Comparison of ENCODE assay signal across 8 mouse cellular contexts in genomic region chr10:117710604-117711141, GRCm38 (mm10). TPM values are rescaled to one million over a fixed set of nuclear protein-coding genes. Genes with fewer than 3 reads are reported as not detected.
DNase-seq lines count a peak whose midpoint lies in the region; ATAC-seq and TF ChIP-seq lines count a peak whose summit lies in the region.

Gene Mdm2 (minus strand): TSS chr10:117710758.

- peak; percentile 85 for DNase-seq in ES-E14 (ENCODE audit: low read depth, low spot score)
- DNase-seq in cerebellum, adult 18-20 months = peak; percentile 95 to 99
- DNase-seq in forebrain, postnatal 0 days = peak; percentile 98
- peak; percentile 99 for DNase-seq in heart, postnatal 4 days
- DNase-seq in layer of hippocampus, adult 8-10 months (ENCODE audit: low spot score in 2 of 2) = peak; percentile 87 to 97
- DNase-seq in ovary, adult 18-20 months (ENCODE audit: low spot score) = peak; percentile 87
- peak; percentile 97 for DNase-seq in thymus, postnatal 0 days (ENCODE audit: low spot score)

- H3K9me3 ChIP-seq in ES-E14 (ENCODE audit: control insufficient read depth, insufficient read depth, low read depth, low read length) = no peaks in the 10 kb centered on the region
- H3K9me3 ChIP-seq in forebrain, postnatal 0 days (ENCODE audit: low read length) = no peaks in the 10 kb centered on the region
- H3K9me3 ChIP-seq in lung, embryonic 15.5 days = no peaks in the 10 kb centered on the region

- H3K36me3 ChIP-seq in ES-E14 (ENCODE audit: control insufficient read depth, insufficient read depth, low read length, poor library complexity, severe bottlenecking) = peaks cover 8% of the 10 kb centered on the region
- peaks cover 13% of the 10 kb centered on the region for H3K36me3 ChIP-seq in forebrain, postnatal 0 days (ENCODE audit: insufficient read depth)
- peaks cover 19% of the 10 kb centered on the region for H3K36me3 ChIP-seq in lung, embryonic 15.5 days

- peak within 1 kb of the TSS; percentile 65 for H3K4me2 ChIP-seq in forebrain, postnatal 0 days (ENCODE audit: low read depth)
- peak within 1 kb of the TSS; percentile 67 for H3K4me2 ChIP-seq in lung, embryonic 15.5 days

- peak; percentile 83 for TF ChIP-seq CTCF in forebrain, postnatal 0 days (IDR thresholded peaks at IDR 0.05; ENCODE audit: low read depth)

- in situ Hi-C loops in ES-E14 (cut with MboI; ENCODE audit: low sequenced_read_pairs in 2 of 2, unreplicated experiment in 2 of 2) = no loop called here

- peak within 1 kb of the TSS; percentile 98 for H3K27ac ChIP-seq in ES-E14 (ENCODE audit: insufficient read depth, low read depth, low read length, poor library complexity, severe bottlenecking)
- H3K27ac ChIP-seq in forebrain, postnatal 0 days (ENCODE audit: low read depth, low read length) = peak within 1 kb of the TSS; percentile 100
- peak within 1 kb of the TSS; percentile 95 for H3K27ac ChIP-seq in lung, embryonic 15.5 days

- peaks cover 0 to 7% of the 10 kb centered on the region in 2 experiments; a peak in 2 of 4 replicates for H3K4me1 ChIP-seq in ES-E14 (ENCODE audit: control insufficient read depth in 2 of 2, insufficient read depth in 2 of 2, low read length in 2 of 2, poor library complexity in 1 of 2)
- peaks cover 15% of the 10 kb centered on the region for H3K4me1 ChIP-seq in forebrain, postnatal 0 days (ENCODE audit: insufficient read depth)
- peaks cover 15% of the 10 kb centered on the region for H3K4me1 ChIP-seq in lung, embryonic 15.5 days

- peak within 1 kb of the TSS; percentile 99 for H3K9ac ChIP-seq in ES-E14 (ENCODE audit: insufficient read depth, low read depth, low read length, poor library complexity, severe bottlenecking)
- peak within 1 kb of the TSS; percentile 100 for H3K9ac ChIP-seq in forebrain, postnatal 0 days
- H3K9ac ChIP-seq in lung, embryonic 15.5 days = peak within 1 kb of the TSS; percentile 99

- peak; percentile 97 for ATAC-seq in forebrain, postnatal 0 days
- peak; percentile 93 for ATAC-seq in lung, embryonic 15.5 days (ENCODE audit: borderline replicate concordance, extremely low read depth, low FRiP score, low TSS enrichment)

- peak within 1 kb of the TSS; percentile 77 to 98 for H3K4me3 ChIP-seq in ES-E14 (ENCODE audit: insufficient read depth in 1 of 2, low read depth in 1 of 2, low read length in 2 of 2, poor library complexity in 1 of 2, severe bottlenecking in 1 of 2)
- peak within 1 kb of the TSS; percentile 100 for H3K4me3 ChIP-seq in forebrain, postnatal 0 days (ENCODE audit: low read depth, low read length)
- peak within 1 kb of the TSS; percentile 84 for H3K4me3 ChIP-seq in lung, embryonic 15.5 days

- H3K27me3 ChIP-seq in forebrain, postnatal 0 days (ENCODE audit: insufficient read depth, low read length) = no peaks in the 10 kb centered on the region
- H3K27me3 ChIP-seq in lung, embryonic 15.5 days = no peaks in the 10 kb centered on the region

- under 1% methylated on average over 51 of the region's 52 CpGs for WGBS in forebrain, postnatal 0 days
- WGBS in lung, embryonic 15.5 days = under 1% methylated on average over 52 of the region's 52 CpGs

TF ChIP-seq in ES-E14, 5 proteins besides CTCF, POLR2A, EP300 and RAD21:
- TF ChIP-seq HCFC1 (IDR thresholded peaks at IDR 0.05; ENCODE audit: borderline replicate concordance, insufficient read depth, low read length) = 0 out of 2 replicates have a peak, but pooled peaks have one; percentile 44
- no peak for TF ChIP-seq ZNF384 (IDR thresholded peaks at IDR 0.05; ENCODE audit: low read depth, low read length)

RNA-seq across cellular contexts. Expression of gene Mdm2, which starts in this region (rescaled TPM):
- total RNA-seq in ES-E14 (2012; rRNA removed) = 145 and 178 TPM in 2 replicates
- 51.3 and 77.3 TPM in 2 replicates for total RNA-seq in forebrain, postnatal 0 days (2014; rRNA removed)
- polyA plus RNA-seq in forebrain, postnatal 0 days (2015; fragmentation: Nextera tagmentation; extraction: Ambion mirVana) = 16.6 and 30.2 TPM in 2 replicates
- total RNA-seq in heart, postnatal 4 days (2021) = 10 to 100 TPM; 48.4 to 50.8 TPM
- total RNA-seq in layer of hippocampus, adult 8-10 months (2022) = 10 to 100 TPM; 54.5 to 67.0 (median 58.7) TPM
- 38.5 and 47.7 TPM in 2 replicates for polyA plus RNA-seq in lung, embryonic 15.5 days (2015; fragmentation: Nextera tagmentation; extraction: Ambion mirVana)
- polyA plus RNA-seq in thymus, postnatal 0 days (2015; fragmentation: Nextera tagmentation; extraction: Ambion mirVana) = 35.5 and 44.6 TPM in 2 replicates

Comparison
In these comparisons a context has a peak if more than half of its experiments do, and no peak if none do; other contexts are left out.
1. Peak in every context shown above with its lines: DNase-seq, ATAC-seq, H3K4me3 ChIP-seq and H3K27ac ChIP-seq.